Mouse (Mus musculus): Measurements from ENCODE around the gene Dnmt3c. TPM values are rescaled to one million over a fixed set of nuclear protein-coding genes. Genes with fewer than 3 reads are reported as not detected.

Gene Dnmt3c
- polyA plus RNA-seq, 1 experiment from 2014 or later = not detected

- Histone ChIP-seq H3K27me3 (replicated peaks; ENCODE audit: control insufficient read depth, insufficient read depth, low read length) (no peaks in the 10 kb centered on the region), H3K9ac (ENCODE audit: low read depth, low read length) (peak overlapping the region; percentile 5), H3K4me1 (ENCODE audit: control insufficient read depth, insufficient read depth, low read length) (peaks cover 3% of the 10 kb centered on the region; the same call in 1 of the 2 replicates), H3K4me2 (ENCODE audit: low read depth, low read length) (peak overlapping the region; percentile 62), H3K36me3 (ENCODE audit: control insufficient read depth, insufficient read depth, low read length) (no peaks in the 10 kb centered on the region), H3K4me3 (ENCODE audit: low read length) (peak overlapping the region; percentile 32), H3K27ac (ENCODE audit: low read length) (no peak overlapping the region), H3K9me3 (ENCODE audit: control insufficient read depth, low read length) (no peaks in the 10 kb centered on the region)
- ATAC-seq = peak; percentile 96
- WGBS = 12% methylated on average over 24 of the region's 24 CpGs
These were observed 82.3 kb downstream of the Dnmt3c start for GRCm38 (mm10) chr2:153778638-153779362.

Other genes with a start within 250 kb of the Dnmt3c start
- gene 4930404H24Rik, start 203.9 kb upstream of the Dnmt3c start, polyA plus RNA-seq (2015; fragmentation: Nextera tagmentation; extraction: Ambion mirVana) = not detected in 2 replicates
- gene Nol4l, start 166.7 kb upstream of the Dnmt3c start, polyA plus RNA-seq (2015; fragmentation: Nextera tagmentation; extraction: Ambion mirVana) = 28.6 and 34.2 TPM in 2 replicates
- 84.5 and 88.4 TPM in 2 replicates for gene Commd7, start 63.9 kb upstream of the Dnmt3c start, polyA plus RNA-seq (2015; fragmentation: Nextera tagmentation; extraction: Ambion mirVana)
- 6.4 and 7.8 TPM in 2 replicates for gene Dnmt3b, start 47.2 kb upstream of the Dnmt3c start, polyA plus RNA-seq (2015; fragmentation: Nextera tagmentation; extraction: Ambion mirVana)
- gene Mapre1, start 44.6 kb downstream of the Dnmt3c start, polyA plus RNA-seq (2015; fragmentation: Nextera tagmentation; extraction: Ambion mirVana) = 200 and 227 TPM in 2 replicates
- gene Efcab8, start 83.3 kb downstream of the Dnmt3c start, polyA plus RNA-seq (2015; fragmentation: Nextera tagmentation; extraction: Ambion mirVana) = 0.02 TPM in 1 of 2 replicates, not detected in the other
- not detected in 2 replicates for gene Sun5, start 174.4 kb downstream of the Dnmt3c start, polyA plus RNA-seq (2015; fragmentation: Nextera tagmentation; extraction: Ambion mirVana)
- gene Bpifb2, start 178.4 kb downstream of the Dnmt3c start, polyA plus RNA-seq (2015; fragmentation: Nextera tagmentation; extraction: Ambion mirVana) = not detected in 2 replicates
- not detected in 2 replicates for gene Bpifb6, start 203.7 kb downstream of the Dnmt3c start, polyA plus RNA-seq (2015; fragmentation: Nextera tagmentation; extraction: Ambion mirVana)
- not detected in 2 replicates for gene Bpifb3, start 221.6 kb downstream of the Dnmt3c start, polyA plus RNA-seq (2015; fragmentation: Nextera tagmentation; extraction: Ambion mirVana)
- gene Bpifb4, start 241.6 kb downstream of the Dnmt3c start, polyA plus RNA-seq (2015; fragmentation: Nextera tagmentation; extraction: Ambion mirVana) = not detected in 2 replicates